Mouse (Mus musculus): ENCODE data around the gene Spocd1. TPM values are rescaled to one million over a fixed set of nuclear protein-coding genes. Genes with fewer than 3 reads are reported as not detected.

Gene Spocd1
- total and polyA plus RNA-seq, 3 experiments: 0.04 to 0.07 TPM; not detected in 1

- no peaks in the 10 kb centered on the region; a peak in 1 of 4 replicates for H3K4me1 ChIP-seq (ENCODE audit: control insufficient read depth in 1 of 2, insufficient read depth in 2 of 2)
- no peaks in the 10 kb centered on the region for H3K79me2 ChIP-seq (replicated peaks; ENCODE audit: control insufficient read depth, extremely low read depth, insufficient read depth, poor library complexity, severe bottlenecking)
- no peak for DNase-seq (ENCODE audit: extremely low read depth)
- H3K27me3 ChIP-seq (replicated peaks): peaks cover 90% of the 10 kb centered on the region
- H3K9ac ChIP-seq (ENCODE audit: insufficient read depth, low read depth): no peak overlapping the region
- H3K27ac ChIP-seq (ENCODE audit: insufficient read depth, low read depth): no peak overlapping the region
- in situ Hi-C loops (cut with MboI; ENCODE audit: low pct_ligation_motif_present, low pct_unique_long_range_greater_than_20kb, low sequenced_read_pairs) (no loop called here), dilution Hi-C loops (cut with MboI; ENCODE audit: extremely low pct_ligation_motif_present, extremely low pct_unique_long_range_greater_than_20kb, low sequenced_read_pairs) (no loop called here)
- peaks cover 5% of the 10 kb centered on the region for H3K9me3 ChIP-seq (replicated peaks; ENCODE audit: low read length)
- H3K4me3 ChIP-seq (replicated peaks in 1 of 3; ENCODE audit: low read depth in 2 of 3, low read length in 2 of 3, poor library complexity in 1 of 3): no peak overlapping the region
- no peak overlapping the region for H3K4me2 ChIP-seq (ENCODE audit: insufficient read depth, low read depth, poor library complexity, severe bottlenecking)
- no peaks in the 10 kb centered on the region for H3K36me3 ChIP-seq (replicated peaks in 1 of 2; ENCODE audit: control insufficient read depth in 1 of 2, insufficient read depth in 1 of 2, low read length in 1 of 2)
- no peak for TF ChIP-seq MAZ (IDR thresholded peaks at IDR 0.05; ENCODE audit: low read depth, low read length)
- TF ChIP-seq POLR2AphosphoS2 (IDR thresholded peaks at IDR 0.05; ENCODE audit: low read depth, low read length): no peak
- no peak for TF ChIP-seq HCFC1 (IDR thresholded peaks at IDR 0.05; ENCODE audit: low read depth, low read length)
- TF ChIP-seq USF2 (conservative IDR thresholded peaks at IDR 0.05; ENCODE audit: low read depth, low read length): no peak
- no peak for TF ChIP-seq ZKSCAN1 (IDR thresholded peaks at IDR 0.05; ENCODE audit: borderline replicate concordance, low read depth, low read length)
These were observed 72.7 kb downstream of the Spocd1 start for GRCm38 (mm10) chr4:130001710-130002109.

GRCm38 (mm10) chr4:130002157-130002556, 73.1 kb downstream of the Spocd1 start:
- dilution Hi-C loops (cut with MboI; ENCODE audit: extremely low pct_ligation_motif_present, extremely low pct_unique_long_range_greater_than_20kb, low sequenced_read_pairs): no loop called here
- Histone ChIP-seq H3K27ac (ENCODE audit: insufficient read depth, low read depth) (no peak overlapping the region), H3K4me1 (ENCODE audit: control insufficient read depth in 1 of 2, insufficient read depth in 2 of 2) (no peaks in the 10 kb centered on the region; a peak in 1 of 4 replicates), H3K36me3 (replicated peaks in 1 of 2; ENCODE audit: control insufficient read depth in 1 of 2, insufficient read depth in 1 of 2, low read length in 1 of 2) (no peaks in the 10 kb centered on the region), H3K9ac (ENCODE audit: insufficient read depth, low read depth) (no peak overlapping the region), H3K4me2 (ENCODE audit: insufficient read depth, low read depth, poor library complexity, severe bottlenecking) (no peak overlapping the region), H3K9me3 (replicated peaks; ENCODE audit: low read length) (peaks cover 5% of the 10 kb centered on the region), H3K79me2 (replicated peaks; ENCODE audit: control insufficient read depth, extremely low read depth, insufficient read depth, poor library complexity, severe bottlenecking) (no peaks in the 10 kb centered on the region), H3K4me3 (replicated peaks in 1 of 3; ENCODE audit: low read depth in 2 of 3, low read length in 2 of 3, poor library complexity in 1 of 3) (no peak overlapping the region), H3K27me3 (replicated peaks) (peaks cover 92% of the 10 kb centered on the region)
- TF ChIP-seq RCOR1 (conservative IDR thresholded peaks at IDR 0.05; ENCODE audit: low read depth, low read length) (no peak), ELF1 (IDR thresholded peaks at IDR 0.05; ENCODE audit: low read depth, low read length) (no peak), E2F4 (IDR thresholded peaks at IDR 0.05; ENCODE audit: insufficient replicate concordance, low read depth, low read length) (no peak), ZMIZ1 (IDR thresholded peaks at IDR 0.05; ENCODE audit: low read depth, low read length) (no peak)
- in situ Hi-C loops (cut with MboI; ENCODE audit: low pct_ligation_motif_present, low pct_unique_long_range_greater_than_20kb, low sequenced_read_pairs): no loop called here
- no peak for DNase-seq (ENCODE audit: extremely low read depth)

- no peak overlapping the region for H3K9ac ChIP-seq (ENCODE audit: insufficient read depth, low read depth)
- TF ChIP-seq CTCF (conservative IDR thresholded peaks at IDR 0.05 in 1 of 2, IDR thresholded peaks at IDR 0.05 in 1 of 2; ENCODE audit: low read depth in 2 of 2, low read length in 2 of 2) (peak in 1 of 2 experiments; percentile 16; a peak in 2 of 4 replicates), JUN (IDR thresholded peaks at IDR 0.05; ENCODE audit: insufficient read depth, low read depth, low read length) (no peak)
These were observed 76.5 kb downstream of the Spocd1 start for GRCm38 (mm10) chr4:130005593-130005992.

More at GRCm38 (mm10) chr4:130005593-130005992, 76.5 kb downstream of the Spocd1 start:
- in situ Hi-C loops (cut with MboI; ENCODE audit: low pct_ligation_motif_present, low pct_unique_long_range_greater_than_20kb, low sequenced_read_pairs): no loop called here
- Histone ChIP-seq H3K27ac (ENCODE audit: insufficient read depth, low read depth) (no peak overlapping the region), H3K79me2 (replicated peaks; ENCODE audit: control insufficient read depth, extremely low read depth, insufficient read depth, poor library complexity, severe bottlenecking) (no peaks in the 10 kb centered on the region), H3K9me3 (replicated peaks; ENCODE audit: low read length) (peaks cover 5% of the 10 kb centered on the region), H3K4me1 (ENCODE audit: control insufficient read depth in 1 of 2, insufficient read depth in 2 of 2) (no peaks in the 10 kb centered on the region; a peak in 1 of 4 replicates), H3K27me3 (replicated peaks) (peaks cover 87% of the 10 kb centered on the region), H3K4me3 (replicated peaks in 1 of 3; ENCODE audit: low read depth in 2 of 3, low read length in 2 of 3, poor library complexity in 1 of 3) (no peak overlapping the region), H3K36me3 (replicated peaks in 1 of 2; ENCODE audit: control insufficient read depth in 1 of 2, insufficient read depth in 1 of 2, low read length in 1 of 2) (no peaks in the 10 kb centered on the region), H3K4me2 (ENCODE audit: insufficient read depth, low read depth, poor library complexity, severe bottlenecking) (no peak overlapping the region)
- dilution Hi-C loops (cut with MboI; ENCODE audit: extremely low pct_ligation_motif_present, extremely low pct_unique_long_range_greater_than_20kb, low sequenced_read_pairs): no loop called here
- DNase-seq (ENCODE audit: extremely low read depth): no peak

Data from CH12.LX (cell line).